Mouse (Mus musculus): ENCODE measurements around the gene Cltrn.

Gene Cltrn
- long read RNA-seq, experiment 1: 0 reads
- long read RNA-seq, experiment 2: 0 reads

GRCm38 (mm10) chrX:164088582-164088981 lies at the start of gene Cltrn:
TSS of gene Cltrn (plus strand) at chrX:164088830.
- intact Hi-C loops (cut with DNase I): no loop called here

GRCm38 (mm10) chrX:164038882-164039281 lies 49.7 kb upstream of the Cltrn start:
- intact Hi-C loops (cut with DNase I): no loop called here

- intact Hi-C loops (cut with DNase I): no loop called here
Observed at GRCm38 (mm10) chrX:164042069-164042468, 46.6 kb upstream of the Cltrn start.

- intact Hi-C loops (cut with DNase I): no loop called here
Observed at GRCm38 (mm10) chrX:164046736-164047135, 41.9 kb upstream of the Cltrn start.

- intact Hi-C loops (cut with DNase I): no loop called here
Observed at GRCm38 (mm10) chrX:164055726-164056125, 32.9 kb upstream of the Cltrn start.

- intact Hi-C loops (cut with DNase I): no loop called here
Observed at GRCm38 (mm10) chrX:164058523-164058922, 30.1 kb upstream of the Cltrn start.

- intact Hi-C loops (cut with DNase I): no loop called here
Observed at GRCm38 (mm10) chrX:164059070-164059469, 29.6 kb upstream of the Cltrn start.

GRCm38 (mm10) chrX:164066185-164066584 lies 22.4 kb upstream of the Cltrn start:
- intact Hi-C loops (cut with DNase I): loop anchor here (5.0 to 10.0 kb wide), 2 partner anchors 231 to 514 kb away; no protein-coding TSS in a partner anchor

GRCm38 (mm10) chrX:164068968-164069367 lies 19.7 kb upstream of the Cltrn start:
- intact Hi-C loops (cut with DNase I): loop anchor here (5.0 to 10.0 kb wide), 2 partner anchors 234 to 517 kb away; no protein-coding TSS in a partner anchor

GRCm38 (mm10) chrX:164076040-164076775 lies 12.4 kb upstream of the Cltrn start, which contains the start of gene Siah1b:
TSS of gene Siah1b (minus strand) at chrX:164076493.
- intact Hi-C loops (cut with DNase I): no loop called here

- intact Hi-C loops (cut with DNase I): no loop called here
Observed at GRCm38 (mm10) chrX:164082030-164082429, 6.6 kb upstream of the Cltrn start.

- intact Hi-C loops (cut with DNase I): no loop called here
Observed at GRCm38 (mm10) chrX:164089916-164090315, 1.3 kb downstream of the Cltrn start.

- intact Hi-C loops (cut with DNase I): no loop called here
Observed at GRCm38 (mm10) chrX:164092300-164093169, 3.9 kb downstream of the Cltrn start.

GRCm38 (mm10) chrX:164093435-164093834 lies 4.8 kb downstream of the Cltrn start:
- intact Hi-C loops (cut with DNase I): no loop called here

- intact Hi-C loops (cut with DNase I): no loop called here
Observed at GRCm38 (mm10) chrX:164095838-164096237, 7.2 kb downstream of the Cltrn start.

GRCm38 (mm10) chrX:164101483-164101882 lies 12.9 kb downstream of the Cltrn start:
- intact Hi-C loops (cut with DNase I): loop anchor here (5.0 to 10.0 kb wide), 2 partner anchors 76 to 343 kb away; no protein-coding TSS in a partner anchor

- intact Hi-C loops (cut with DNase I): loop anchor here (5.0 to 10.0 kb wide), 2 partner anchors 75 to 343 kb away; no protein-coding TSS in a partner anchor
Observed at GRCm38 (mm10) chrX:164102198-164102597, 13.6 kb downstream of the Cltrn start.

- intact Hi-C loops (cut with DNase I): loop anchor here (5.0 to 10.0 kb wide), 2 partner anchors 75 to 342 kb away; no protein-coding TSS in a partner anchor
Observed at GRCm38 (mm10) chrX:164102656-164103055, 14.0 kb downstream of the Cltrn start.

GRCm38 (mm10) chrX:164111146-164111545 lies 22.5 kb downstream of the Cltrn start:
- intact Hi-C loops (cut with DNase I): no loop called here

- intact Hi-C loops (cut with DNase I): no loop called here
Observed at GRCm38 (mm10) chrX:164113744-164114143, 25.1 kb downstream of the Cltrn start.

- intact Hi-C loops (cut with DNase I): no loop called here
Observed at GRCm38 (mm10) chrX:164123942-164124341, 35.3 kb downstream of the Cltrn start.

- intact Hi-C loops (cut with DNase I): no loop called here
Observed at GRCm38 (mm10) chrX:164133531-164133930, 44.9 kb downstream of the Cltrn start.
